In the genomic region with DNA sequence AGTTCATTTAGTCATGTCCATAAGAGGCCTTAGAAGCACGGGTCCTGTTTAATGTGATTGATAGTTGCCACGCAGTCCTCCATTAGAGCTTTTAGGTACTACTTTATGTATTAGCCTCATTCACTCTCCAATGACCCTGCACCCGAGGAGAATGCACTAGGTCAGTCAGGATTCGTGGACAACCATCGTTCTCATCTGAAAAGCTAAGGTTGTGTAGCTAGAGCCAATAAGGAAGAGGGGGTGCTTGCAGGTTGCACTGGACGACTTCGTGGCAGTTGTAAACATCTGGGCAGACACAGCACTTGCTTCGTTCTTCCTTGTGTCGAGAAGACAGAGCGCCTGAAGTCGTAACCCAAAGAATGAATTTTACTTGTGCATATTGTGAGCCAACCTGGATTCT, we compare ENCODE assay signal across 8 mouse cellular contexts. TPM values are rescaled to one million over a fixed set of nuclear protein-coding genes. Genes with fewer than 3 reads are reported as not detected.
DNase-seq lines count a peak whose midpoint lies in the region; ATAC-seq and TF ChIP-seq lines count a peak whose summit lies in the region.

No protein-coding gene starts in this region.

- WGBS in heart, embryonic 16.5 days = 3% methylated on average over 11 of the region's 11 CpGs
- WGBS in liver, postnatal 0 days (ENCODE audit: insufficient replicate concordance) = 0% methylated on average over 11 of the region's 11 CpGs
- under 1% methylated on average over 11 of the region's 11 CpGs for WGBS in stomach, embryonic 16.5 days

- H3K36me3 ChIP-seq in heart, embryonic 16.5 days (ENCODE audit: control insufficient read depth, insufficient read depth) = no peaks in the 10 kb centered on the region
- H3K36me3 ChIP-seq in liver, postnatal 0 days (replicated peaks; ENCODE audit: insufficient read depth, low read length) = no peaks in the 10 kb centered on the region; the same call in 1 of the 2 replicates
- H3K36me3 ChIP-seq in stomach, embryonic 16.5 days (ENCODE audit: control insufficient read depth, insufficient read depth, low read length) = no peaks in the 10 kb centered on the region

- peak overlapping the region; percentile 95 for H3K4me2 ChIP-seq in heart, embryonic 16.5 days (ENCODE audit: low read depth, low read length)
- peak overlapping the region; percentile 92 for H3K4me2 ChIP-seq in liver, postnatal 0 days (ENCODE audit: low read depth, low read length)
- peak overlapping the region; percentile 96 for H3K4me2 ChIP-seq in stomach, embryonic 16.5 days (ENCODE audit: low read depth, low read length)

- TF ChIP-seq CTCF in liver, postnatal 0 days (IDR thresholded peaks at IDR 0.05; ENCODE audit: low read depth) = no peak

- no peak for TF ChIP-seq EP300 in liver, postnatal 0 days (IDR thresholded peaks at IDR 0.05; ENCODE audit: low read depth)

- DNase-seq in layer of hippocampus, postnatal 14 days (ENCODE audit: low spot score in 2 of 2) = peak; percentile 42 to 45
- DNase-seq in layer of hippocampus, adult 9-10 months (ENCODE audit: low spot score) = no peak
- peak; percentile 42 for DNase-seq in c-Kit-negative CD71-positive TER-119-positive erythroid progenitor cells, embryonic 14.5 days (ENCODE audit: low read depth, low spot score)
- DNase-seq in liver, postnatal 0 days = no peak
- no peak for DNase-seq in adrenal gland, postnatal 25 days

- H3K27me3 ChIP-seq in heart, embryonic 16.5 days (ENCODE audit: control insufficient read depth, insufficient read depth, low read length) = no peaks in the 10 kb centered on the region
- H3K27me3 ChIP-seq in liver, postnatal 0 days (ENCODE audit: insufficient read depth, low read length) = no peaks in the 10 kb centered on the region
- H3K27me3 ChIP-seq in stomach, embryonic 16.5 days (ENCODE audit: control insufficient read depth, insufficient read depth, low read length) = no peaks in the 10 kb centered on the region

- H3K9me3 ChIP-seq in heart, embryonic 16.5 days (replicated peaks; ENCODE audit: control insufficient read depth, low read length) = no peaks in the 10 kb centered on the region
- no peaks in the 10 kb centered on the region for H3K9me3 ChIP-seq in liver, postnatal 0 days (ENCODE audit: low read length)
- H3K9me3 ChIP-seq in stomach, embryonic 16.5 days (replicated peaks; ENCODE audit: control insufficient read depth, low read length) = no peaks in the 10 kb centered on the region

- H3K4me3 ChIP-seq in heart, embryonic 16.5 days (ENCODE audit: low read length) = peak overlapping the region; percentile 86
- H3K4me3 ChIP-seq in liver, postnatal 0 days (ENCODE audit: low read depth, low read length) = peak overlapping the region; percentile 96
- peak overlapping the region; percentile 99 for H3K4me3 ChIP-seq in stomach, embryonic 16.5 days (replicated peaks; ENCODE audit: low read length)

- peaks cover 25% of the 10 kb centered on the region for H3K4me1 ChIP-seq in heart, embryonic 16.5 days (ENCODE audit: control insufficient read depth, insufficient read depth, low read length)
- H3K4me1 ChIP-seq in liver, postnatal 0 days (ENCODE audit: insufficient read depth) = peaks cover 40% of the 10 kb centered on the region
- peaks cover 19% of the 10 kb centered on the region for H3K4me1 ChIP-seq in stomach, embryonic 16.5 days (ENCODE audit: control insufficient read depth, insufficient read depth, low read length)

- peak overlapping the region; percentile 91 for H3K27ac ChIP-seq in heart, embryonic 16.5 days (ENCODE audit: low read length)
- H3K27ac ChIP-seq in liver, postnatal 0 days (ENCODE audit: low read depth) = peak overlapping the region; percentile 81
- H3K27ac ChIP-seq in stomach, embryonic 16.5 days (ENCODE audit: low read length) = peak overlapping the region; percentile 91

- no peak for ATAC-seq in heart, embryonic 16.5 days (replicated peaks; ENCODE audit: extremely low read depth, insufficient read depth, low FRiP score)
- ATAC-seq in liver, postnatal 0 days = no peak
- ATAC-seq in stomach, embryonic 16.5 days (ENCODE audit: insufficient read depth, low FRiP score) = no peak
- no peak; the same call in 1 of the 2 replicates for ATAC-seq in frontal cortex, adult (ENCODE audit: low TSS enrichment)

- H3K9ac ChIP-seq in heart, embryonic 16.5 days (ENCODE audit: low read length) = peak overlapping the region; percentile 97
- peak overlapping the region; percentile 97 for H3K9ac ChIP-seq in liver, postnatal 0 days (replicated peaks)
- H3K9ac ChIP-seq in stomach, embryonic 16.5 days (ENCODE audit: low read length) = peak overlapping the region; percentile 96

RNA-seq across cellular contexts. Expression of gene Ankrd13a, which starts 0.7 kb away (rescaled TPM):
- 10 to 100 TPM; 41.7 to 42.3 TPM for total RNA-seq in layer of hippocampus, postnatal 14 days (2021)
- 28.4 and 33.7 TPM in 2 replicates for polyA plus RNA-seq in heart, embryonic 16.5 days (2015; fragmentation: Nextera tagmentation; extraction: Ambion mirVana)
- 26.7 TPM in 2 replicates for polyA plus RNA-seq in liver, postnatal 0 days (2015; fragmentation: Nextera tagmentation; extraction: Ambion mirVana)
- 12.7 and 13.1 TPM in 2 replicates for polyA plus RNA-seq in stomach, embryonic 16.5 days (2015; fragmentation: Nextera tagmentation; extraction: Ambion mirVana)
- 74.6 and 93.8 TPM in 2 replicates for total RNA-seq in adrenal gland, postnatal 25 days (2021)

RNA-seq across cellular contexts. Expression of gene Git2, which starts 1.5 kb away (rescaled TPM):
- total RNA-seq in layer of hippocampus, postnatal 14 days (2021) = 10 to 100 TPM; 41.1 to 48.5 TPM
- polyA plus RNA-seq in heart, embryonic 16.5 days (2015; fragmentation: Nextera tagmentation; extraction: Ambion mirVana) = 38.6 and 46.6 TPM in 2 replicates
- polyA plus RNA-seq in liver, postnatal 0 days (2015; fragmentation: Nextera tagmentation; extraction: Ambion mirVana) = 10.5 and 11.1 TPM in 2 replicates
- polyA plus RNA-seq in stomach, embryonic 16.5 days (2015; fragmentation: Nextera tagmentation; extraction: Ambion mirVana) = 35.9 and 42.0 TPM in 2 replicates
- total RNA-seq in adrenal gland, postnatal 25 days (2021) = 50.4 and 52.3 TPM in 2 replicates

RNA-seq across cellular contexts. Expression of gene 1500011B03Rik, which starts 49.5 kb away (rescaled TPM):
- total RNA-seq in layer of hippocampus, postnatal 14 days (2021) = 100 to 1,000 TPM; 148 to 161 TPM
- polyA plus RNA-seq in heart, embryonic 16.5 days (2015; fragmentation: Nextera tagmentation; extraction: Ambion mirVana) = 41.8 and 48.5 TPM in 2 replicates
- polyA plus RNA-seq in liver, postnatal 0 days (2015; fragmentation: Nextera tagmentation; extraction: Ambion mirVana) = 31.2 and 32.5 TPM in 2 replicates
- polyA plus RNA-seq in stomach, embryonic 16.5 days (2015; fragmentation: Nextera tagmentation; extraction: Ambion mirVana) = 66.8 and 71.8 TPM in 2 replicates
- total RNA-seq in adrenal gland, postnatal 25 days (2021) = 35.7 and 47.5 TPM in 2 replicates

Comparison
In these comparisons a context has a peak if more than half of its experiments do, and no peak if none do; other contexts are left out.
1. DNase-seq: peak in layer of hippocampus, postnatal 14 days (2 of 2) and c-Kit-negative CD71-positive TER-119-positive erythroid progenitor cells, embryonic 14.5 days (single experiment); none in layer of hippocampus, adult 9-10 months (single experiment), liver, postnatal 0 days (single experiment) and adrenal gland, postnatal 25 days (single experiment).
2. Peak in every context shown above with its lines, with median percentiles within 50 percentile points of each other: H3K27ac ChIP-seq, H3K4me2 ChIP-seq, H3K4me3 ChIP-seq and H3K9ac ChIP-seq.